Mouse (Mus musculus): ENCODE measurements around the gene Slc20a1.

DNA sequence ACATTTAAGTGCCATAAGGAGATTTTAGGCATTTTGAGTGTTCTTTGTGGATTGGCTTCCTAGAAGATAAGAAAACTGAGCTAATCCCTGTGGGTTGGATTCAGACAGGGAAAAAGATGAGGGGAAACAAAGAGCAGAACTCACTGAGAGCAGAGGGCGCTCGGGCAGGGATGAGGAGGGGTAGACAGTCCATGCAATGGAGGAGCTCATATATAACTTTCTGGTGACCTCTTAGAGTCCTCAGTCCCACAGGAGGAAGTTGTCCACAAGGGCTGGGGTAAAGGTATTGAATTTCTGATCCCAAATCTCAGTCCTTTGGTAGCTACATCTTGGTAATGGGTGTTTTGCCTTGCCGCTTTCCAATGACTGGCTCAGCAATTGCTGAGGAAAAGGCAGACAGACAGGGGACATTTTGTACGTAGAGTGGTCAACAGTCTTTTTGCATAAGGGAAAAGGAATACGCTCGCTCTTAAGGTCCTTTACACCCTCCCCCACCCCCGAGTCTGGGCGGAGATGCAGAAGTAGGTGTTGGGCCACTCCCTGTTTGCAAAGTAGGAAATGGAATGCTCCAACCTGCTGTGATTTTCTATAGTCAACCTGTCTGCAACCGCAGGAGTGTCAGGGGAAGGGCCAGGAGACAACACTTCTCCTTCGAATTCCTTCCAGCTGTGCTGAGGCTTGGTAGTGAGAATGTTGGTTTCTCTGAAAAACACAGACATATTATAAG, 20.2 kb upstream of the Slc20a1 start:
- no peak for TF ChIP-seq CTCF (IDR thresholded peaks at IDR 0.05)
- no peak for TF ChIP-seq EP300 (IDR thresholded peaks at IDR 0.05)
